Mouse (Mus musculus): ENCODE data around the gene Cd3d. TPM values are rescaled to one million over a fixed set of nuclear protein-coding genes. Genes with fewer than 3 reads are reported as not detected.

Gene Cd3d
- polyA plus RNA-seq, 1 experiment from 2014 or later = not detected

- no peak for TF ChIP-seq CTCF (IDR thresholded peaks at IDR 0.05; ENCODE audit: low read depth)
- H3K36me3 ChIP-seq (ENCODE audit: insufficient read depth) = no peaks in the 10 kb centered on the region
- ATAC-seq (ENCODE audit: insufficient read depth) = no peak
Observed at GRCm38 (mm10) chr9:45007404-45007803, 25.8 kb downstream of the Cd3d start.

GRCm38 (mm10) chr9:45008342-45008741 is 26.8 kb downstream of the Cd3d start:
- H3K27me3 ChIP-seq (ENCODE audit: insufficient read depth, low read length) = no peaks in the 10 kb centered on the region
- ATAC-seq (ENCODE audit: insufficient read depth) (no peak), DNase-seq (no peak)
- H3K9ac ChIP-seq = no peak overlapping the region
- no peaks in the 10 kb centered on the region for H3K9me3 ChIP-seq (ENCODE audit: low read depth, low read length)
- H3K4me2 ChIP-seq = no peak overlapping the region
- H3K4me1 ChIP-seq (ENCODE audit: insufficient read depth) = no peaks in the 10 kb centered on the region
- 72% methylated on average over 4 of the region's 4 CpGs for WGBS
- no peak for TF ChIP-seq CTCF (IDR thresholded peaks at IDR 0.05; ENCODE audit: low read depth)
- no peak overlapping the region for H3K27ac ChIP-seq (ENCODE audit: low read depth)
- H3K4me3 ChIP-seq (ENCODE audit: low read depth, low read length) = no peak overlapping the region
- no peaks in the 10 kb centered on the region for H3K36me3 ChIP-seq (ENCODE audit: insufficient read depth)

More at GRCm38 (mm10) chr9:45007404-45007803, 25.8 kb downstream of the Cd3d start:
- no peak for DNase-seq
- Histone ChIP-seq H3K27me3 (ENCODE audit: insufficient read depth, low read length) (no peaks in the 10 kb centered on the region), H3K4me2 (no peak overlapping the region), H3K4me1 (ENCODE audit: insufficient read depth) (no peaks in the 10 kb centered on the region), H3K9me3 (ENCODE audit: low read depth, low read length) (no peaks in the 10 kb centered on the region), H3K9ac (no peak overlapping the region), H3K4me3 (ENCODE audit: low read depth, low read length) (no peak overlapping the region), H3K27ac (ENCODE audit: low read depth) (no peak overlapping the region)
- 64% methylated on average over 12 of the region's 12 CpGs for WGBS

GRCm38 (mm10) chr9:45009180-45010078 is 27.8 kb downstream of the Cd3d start, which contains the start of gene Cd3e:
Cd3e (minus strand) TSS chr9:45009627.
- Histone ChIP-seq H3K27ac (ENCODE audit: low read depth) (no peak within 1 kb of the TSS), H3K4me1 (ENCODE audit: insufficient read depth) (no peaks in the 10 kb centered on the region), H3K4me3 (ENCODE audit: low read depth, low read length) (no peak within 1 kb of the TSS), H3K36me3 (ENCODE audit: insufficient read depth) (no peaks in the 10 kb centered on the region), H3K27me3 (ENCODE audit: insufficient read depth, low read length) (no peaks in the 10 kb centered on the region), H3K9me3 (ENCODE audit: low read depth, low read length) (no peaks in the 10 kb centered on the region), H3K4me2 (no peak within 1 kb of the TSS), H3K9ac (no peak within 1 kb of the TSS)
- ATAC-seq (ENCODE audit: insufficient read depth) = no peak
- TF ChIP-seq CTCF (IDR thresholded peaks at IDR 0.05; ENCODE audit: low read depth) = no peak
- WGBS = 82% methylated on average over 19 of the region's 19 CpGs
- no peak for DNase-seq

- H3K9me3 ChIP-seq (ENCODE audit: low read depth, low read length) = no peaks in the 10 kb centered on the region
- no peaks in the 10 kb centered on the region for H3K27me3 ChIP-seq (ENCODE audit: insufficient read depth, low read length)
- no peak for ATAC-seq (ENCODE audit: insufficient read depth)
- no peak for TF ChIP-seq CTCF (IDR thresholded peaks at IDR 0.05; ENCODE audit: low read depth)
- DNase-seq = peak; percentile 7
- H3K36me3 ChIP-seq (ENCODE audit: insufficient read depth) = no peaks in the 10 kb centered on the region
- H3K4me1 ChIP-seq (ENCODE audit: insufficient read depth) = no peaks in the 10 kb centered on the region
- H3K27ac ChIP-seq (ENCODE audit: low read depth) = no peak overlapping the region
- no peak overlapping the region for H3K9ac ChIP-seq
- H3K4me3 ChIP-seq (ENCODE audit: low read depth, low read length) = no peak overlapping the region
- H3K4me2 ChIP-seq = no peak overlapping the region
- 62% methylated on average over 4 of the region's 4 CpGs for WGBS
Observed at GRCm38 (mm10) chr9:45010461-45010860, 28.9 kb downstream of the Cd3d start.

- no peak for ATAC-seq (ENCODE audit: insufficient read depth)
- Histone ChIP-seq H3K9me3 (ENCODE audit: low read depth, low read length) (no peaks in the 10 kb centered on the region), H3K36me3 (ENCODE audit: insufficient read depth) (no peaks in the 10 kb centered on the region), H3K4me3 (ENCODE audit: low read depth, low read length) (no peak overlapping the region), H3K4me2 (no peak overlapping the region), H3K9ac (no peak overlapping the region), H3K4me1 (ENCODE audit: insufficient read depth) (no peaks in the 10 kb centered on the region), H3K27ac (ENCODE audit: low read depth) (no peak overlapping the region), H3K27me3 (ENCODE audit: insufficient read depth, low read length) (no peaks in the 10 kb centered on the region)
- no peak for TF ChIP-seq CTCF (IDR thresholded peaks at IDR 0.05; ENCODE audit: low read depth)
- 35% methylated on average over 6 of the region's 6 CpGs for WGBS
- DNase-seq = no peak
Observed at GRCm38 (mm10) chr9:45011291-45011690, 29.7 kb downstream of the Cd3d start.

GRCm38 (mm10) chr9:45014879-45015278 is 33.3 kb downstream of the Cd3d start:
- no peaks in the 10 kb centered on the region for H3K4me1 ChIP-seq (ENCODE audit: insufficient read depth)
- H3K9me3 ChIP-seq (ENCODE audit: low read depth, low read length) = no peaks in the 10 kb centered on the region
- H3K36me3 ChIP-seq (ENCODE audit: insufficient read depth) = no peaks in the 10 kb centered on the region
- no peak overlapping the region for H3K4me2 ChIP-seq
- H3K27me3 ChIP-seq (ENCODE audit: insufficient read depth, low read length) = no peaks in the 10 kb centered on the region
- ATAC-seq (ENCODE audit: insufficient read depth) = no peak
- DNase-seq = no peak
- no peak overlapping the region for H3K27ac ChIP-seq (ENCODE audit: low read depth)
- WGBS = 43% methylated on average over 2 of the region's 2 CpGs
- no peak overlapping the region for H3K9ac ChIP-seq
- no peak overlapping the region for H3K4me3 ChIP-seq (ENCODE audit: low read depth, low read length)
- TF ChIP-seq CTCF (IDR thresholded peaks at IDR 0.05; ENCODE audit: low read depth) = no peak

GRCm38 (mm10) chr9:45015841-45016240 is 34.3 kb downstream of the Cd3d start:
- Histone ChIP-seq H3K9ac (no peak overlapping the region), H3K4me2 (no peak overlapping the region), H3K27me3 (ENCODE audit: insufficient read depth, low read length) (no peaks in the 10 kb centered on the region), H3K36me3 (ENCODE audit: insufficient read depth) (no peaks in the 10 kb centered on the region), H3K4me3 (ENCODE audit: low read depth, low read length) (no peak overlapping the region), H3K4me1 (ENCODE audit: insufficient read depth) (no peaks in the 10 kb centered on the region), H3K9me3 (ENCODE audit: low read depth, low read length) (no peaks in the 10 kb centered on the region), H3K27ac (ENCODE audit: low read depth) (no peak overlapping the region)
- TF ChIP-seq CTCF (IDR thresholded peaks at IDR 0.05; ENCODE audit: low read depth) = no peak
- DNase-seq (no peak), ATAC-seq (ENCODE audit: insufficient read depth) (no peak)
- WGBS = 67% methylated on average over 3 of the region's 3 CpGs

Measured in lung, embryonic 14.5 days (tissue).